In genomic region chr4:135816905-135817622, GRCm38 (mm10) we compare ENCODE assay signal across 9 mouse cellular contexts. TPM values are rescaled to one million over a fixed set of nuclear protein-coding genes. Genes with fewer than 3 reads are reported as not detected.
DNase-seq lines count a peak whose midpoint lies in the region; ATAC-seq and TF ChIP-seq lines count a peak whose summit lies in the region.
"Had no signal": no experiment of that assay in that cellular context is flagged by ENCODE, and none has a peak within 500 bp of the region (broad histone marks: within the 10 kb centered on the region; RNA-seq: fewer than 3 reads in every experiment).

No protein-coding gene starts in this region.

- H3K9me3 ChIP-seq in kidney, postnatal 0 days (replicated peaks; ENCODE audit: low read length) = no peaks in the 10 kb centered on the region
- no peaks in the 10 kb centered on the region; the same call in 1 of the 2 replicates for H3K9me3 ChIP-seq in kidney, embryonic 15.5 days (replicated peaks)

- H3K4me2 ChIP-seq in kidney, postnatal 0 days (ENCODE audit: low read length) = no peak overlapping the region
- no peak overlapping the region for H3K4me2 ChIP-seq in kidney, embryonic 15.5 days

- no peak overlapping the region for H3K4me3 ChIP-seq in kidney, postnatal 0 days (replicated peaks; ENCODE audit: low read depth, low read length)
- no peak overlapping the region for H3K4me3 ChIP-seq in kidney, embryonic 15.5 days (replicated peaks)
- H3K4me3 ChIP-seq: megakaryocyte, embryonic 14.5 days had no signal

- H3K9ac ChIP-seq in kidney, postnatal 0 days (ENCODE audit: low read depth, low read length) = no peak overlapping the region
- no peak overlapping the region for H3K9ac ChIP-seq in kidney, embryonic 15.5 days

- 42% methylated on average over 12 of the region's 12 CpGs for WGBS in kidney, postnatal 0 days
- 42% methylated on average over 12 of the region's 12 CpGs for WGBS in kidney, embryonic 15.5 days

- peak; percentile 80 for TF ChIP-seq CTCF in kidney, postnatal 0 days (IDR thresholded peaks at IDR 0.05; ENCODE audit: low read depth)

- H3K27ac ChIP-seq in kidney, postnatal 0 days = no peak overlapping the region
- H3K27ac ChIP-seq in kidney, embryonic 15.5 days = no peak overlapping the region

- no peaks in the 10 kb centered on the region for H3K4me1 ChIP-seq in kidney, postnatal 0 days (replicated peaks; ENCODE audit: insufficient read depth, low read length)
- H3K4me1 ChIP-seq in kidney, embryonic 15.5 days = peaks cover 14% of the 10 kb centered on the region

- DNase-seq in adrenal gland, adult (ENCODE audit: inconsistent age in 2 of 2, low spot score in 1 of 2) = peak; percentile 52 to 83
- DNase-seq in adrenal gland, adult 8-10 months = no peak
- peak; percentile 50 for DNase-seq in kidney, postnatal 0 days (ENCODE audit: low spot score)
- DNase-seq in R1 (ENCODE audit: low read depth, low spot score) = peak; percentile 71
- peak; percentile 71 for DNase-seq in lung, postnatal 14 days
- DNase-seq in thymus, postnatal 14 days = peak; percentile 54

- no peaks in the 10 kb centered on the region for H3K36me3 ChIP-seq in kidney, postnatal 0 days (ENCODE audit: insufficient read depth, low read length)
- H3K36me3 ChIP-seq in kidney, embryonic 15.5 days = no peaks in the 10 kb centered on the region

- ATAC-seq in kidney, postnatal 0 days (replicated peaks; ENCODE audit: low FRiP score, low read depth) = no peak
- no peak for ATAC-seq in kidney, embryonic 15.5 days (replicated peaks; ENCODE audit: low FRiP score)
- ATAC-seq in erythroblast, adult 5-6 weeks (replicated peaks; ENCODE audit: low FRiP score, poor library complexity, severe bottlenecking) = peak; percentile 67; the same call in 1 of the 2 replicates

- H3K27me3 ChIP-seq in kidney, postnatal 0 days (ENCODE audit: insufficient read depth, low read length) = no peaks in the 10 kb centered on the region
- no peaks in the 10 kb centered on the region for H3K27me3 ChIP-seq in kidney, embryonic 15.5 days

RNA-seq across cellular contexts. Expression of gene Srsf10, which starts 38.5 kb away (rescaled TPM):
- 100 to 1,000 TPM in 2 of 4 experiments, 10 to 100 TPM in 2; 93.3 to 127 (median 104) TPM for total RNA-seq in adrenal gland, adult 8-10 months (2022)
- polyA plus RNA-seq in kidney, postnatal 0 days (2015; fragmentation: Nextera tagmentation; extraction: Ambion mirVana) = 192 and 194 TPM in 2 replicates
- polyA plus RNA-seq in kidney, embryonic 15.5 days (2015; fragmentation: Nextera tagmentation; extraction: Ambion mirVana) = 268 and 279 TPM in 2 replicates
- total RNA-seq in erythroblast, adult 5-6 weeks (2015; ENCODE audit: low replicate concordance) = 116 and 151 TPM in 2 replicates
- 176 and 297 TPM in 2 replicates for total RNA-seq in erythroblast, adult 5-6 weeks (2017; ENCODE audit: low replicate concordance)

RNA-seq across cellular contexts. Expression of gene Pnrc2, which starts 56.6 kb away (rescaled TPM):
- total RNA-seq in adrenal gland, adult 8-10 months (2022) = 100 to 1,000 TPM; 106 to 163 (median 148) TPM
- 190 and 194 TPM in 2 replicates for polyA plus RNA-seq in kidney, postnatal 0 days (2015; fragmentation: Nextera tagmentation; extraction: Ambion mirVana)
- polyA plus RNA-seq in kidney, embryonic 15.5 days (2015; fragmentation: Nextera tagmentation; extraction: Ambion mirVana) = 194 and 213 TPM in 2 replicates
- 81.7 and 106 TPM in 2 replicates for total RNA-seq in erythroblast, adult 5-6 weeks (2015; ENCODE audit: low replicate concordance)
- 106 and 135 TPM in 2 replicates for total RNA-seq in erythroblast, adult 5-6 weeks (2017; ENCODE audit: low replicate concordance)

RNA-seq across cellular contexts. Expression of gene Myom3, which starts 57.5 kb away (rescaled TPM):
- total RNA-seq in adrenal gland, adult 8-10 months (2022) = under 1 TPM; 0.12 to 0.52 (median 0.22) TPM
- polyA plus RNA-seq in kidney, postnatal 0 days (2015; fragmentation: Nextera tagmentation; extraction: Ambion mirVana) = 0.39 and 0.54 TPM in 2 replicates
- polyA plus RNA-seq in kidney, embryonic 15.5 days (2015; fragmentation: Nextera tagmentation; extraction: Ambion mirVana) = 1.1 and 1.7 TPM in 2 replicates
- not detected in 2 replicates for total RNA-seq in erythroblast, adult 5-6 weeks (2015; ENCODE audit: low replicate concordance)
- total RNA-seq in erythroblast, adult 5-6 weeks (2017; ENCODE audit: low replicate concordance) = 0.51 TPM in 1 of 2 replicates, not detected in the other
